Mouse (Mus musculus) testis, adult 2 months (tissue): Measurements from ENCODE around the gene D630045J12Rik.

Experiments used
- CTCF ChIP-seq: fragments of 200-500 bp; IDR thresholded peaks from 2 replicates; pipeline ENCODE4 v1.5.1; 2012; ENCODE audit warnings: low read depth, mild to moderate bottlenecking, inconsistent platforms, low read length, moderate library complexity; ENCODE audit not compliant: control insufficient read depth, insufficient read depth, insufficient replicate concordance
- POLR2A ChIP-seq: fragments of 200-500 bp; IDR thresholded peaks from 2 replicates; pipeline ENCODE4 v1.6.1; 2012; ENCODE audit warnings: low read depth, mild to moderate bottlenecking, inconsistent platforms, low read length, moderate library complexity; ENCODE audit not compliant: control insufficient read depth

GRCm38 (mm10) chr6:38219261-38219660 lies 34.5 kb downstream of the D630045J12Rik start:
- TF ChIP-seq CTCF (no peak), POLR2A (no peak)
